Mouse (Mus musculus) liver, embryonic 14.5 days (tissue): ENCODE results near the gene Fastk. TPM values are rescaled to one million over a fixed set of nuclear protein-coding genes. Genes with fewer than 3 reads are reported as not detected.
A peak's percentile ranks its signal among the peaks of the same experiment; 100 is the strongest.

Source experiments
- ATAC-seq: fragments of 200-750 bp; cut with Nextera tagmentation; 2 replicates; pipeline ENCODE4 v1.8.0; 2017; ENCODE audit warnings: moderate number of reproducible peaks, mild to moderate bottlenecking, moderate library complexity; ENCODE audit not compliant: insufficient read depth
- DNase-seq, 3 experiments: peaks; one replicate each; pipeline ENCODE4 v3.0.0-alpha.2; 2012 to 2013; ENCODE audit warnings: low read depth in 3 of 3, low spot score in 3 of 3
- H3K27ac ChIP-seq: fragments of 300-500 bp; sonication (generic); 2 replicates; pipeline ENCODE4 v1.5.1; 2014; ENCODE audit warnings: moderate library complexity, mild to moderate bottlenecking, control low read depth, inconsistent platforms
- H3K27me3 ChIP-seq: fragments of 300-500 bp; sonication (generic); 2 replicates; pipeline ENCODE4 v1.6.1; 2014; ENCODE audit warnings: mild to moderate bottlenecking, low read length, moderate library complexity; ENCODE audit not compliant: control insufficient read depth, insufficient read depth
- H3K36me3 ChIP-seq: fragments of 300-500 bp; sonication (generic); replicated peaks from 2 replicates; pipeline ENCODE4 v1.6.1; 2014; ENCODE audit warnings: low read depth; ENCODE audit not compliant: control insufficient read depth, insufficient read depth
- H3K4me1 ChIP-seq, 2 experiments: fragments of 200-500 bp in 1 of 2; fragments of 300-500 bp in 1 of 2; sonication (generic) in 1 of 2; replicated peaks; 2 replicates each; pipeline ENCODE4 v1.6.1; 2012 to 2014; ENCODE audit warnings: antibody characterized with exemption in 1 of 2, inconsistent platforms in 1 of 2, low read length in 1 of 2; ENCODE audit not compliant: control insufficient read depth in 2 of 2, insufficient read depth in 2 of 2
- H3K4me2 ChIP-seq: fragments of 300-500 bp; sonication (generic); 2 replicates; pipeline ENCODE4 v1.6.1; 2014; ENCODE audit warnings: low read depth, mild to moderate bottlenecking, control low read depth, moderate library complexity
- H3K4me3 ChIP-seq, 2 experiments: fragments of 200-500 bp in 1 of 2; fragments of 300-500 bp in 1 of 2; sonication (generic) in 1 of 2; 2 replicates each; pipeline ENCODE4 v1.5.1; 2012 to 2014; ENCODE audit warnings: low read depth in 2 of 2, low read length in 2 of 2, mild to moderate bottlenecking in 2 of 2, control low read depth in 1 of 2, inconsistent platforms in 1 of 2, moderate library complexity in 1 of 2; ENCODE audit not compliant: insufficient read depth in 1 of 2
- H3K9ac ChIP-seq: fragments of 300-500 bp; sonication (generic); replicated peaks from 2 replicates; pipeline ENCODE4 v1.6.1; 2014; ENCODE audit warnings: mild to moderate bottlenecking, control low read depth, moderate library complexity
- H3K9me3 ChIP-seq: fragments of 300-500 bp; sonication (generic); 2 replicates; pipeline ENCODE4 v1.6.1; 2016; ENCODE audit warnings: low read length, mixed read lengths; ENCODE audit not compliant: control insufficient read depth
- CTCF ChIP-seq: IDR thresholded peaks from 2 replicates; pipeline ENCODE4 v1.5.1; 2016; ENCODE audit warnings: antibody characterized with exemption, low read depth, control low read depth
- EP300 ChIP-seq: IDR thresholded peaks from 2 replicates; pipeline ENCODE4 v1.6.1; 2016; ENCODE audit warnings: antibody characterized with exemption, low read depth
- WGBS: fragments of 180-500 bp; shearing (Covaris S2); extraction: QIAGEN DNeasy Blood & Tissue Kit; methylation state at CpG from one replicate; pipeline ENCODE4 v1.1.7; 2014; ENCODE audit not compliant: insufficient replicate concordance; 5-methylcytosine and 5-hydroxymethylcytosine counted together
- polyA plus RNA-seq, 2 experiments: library from polyadenylated mRNA; depleted of rRNA in 1 of 2; stranded (reverse) in 1 of 2; unstranded in 1 of 2; fragments of >200 nt; fragmentation: Nextera tagmentation in 1 of 2; extraction: Ambion mirVana in 1 of 2; gene quantifications; 2 replicates each; pipeline versions ENCODE4 v1.2.1 to v1.2.3; 2012 to 2014

Fastk gene
- polyA plus RNA-seq, 2 experiments = 40.8 to 59.9 TPM

GRCm38 (mm10) chr5:24442029-24442428 is 3.1 kb downstream of the Fastk start:
- DNase-seq (no peak), ATAC-seq (no peak)
- Histone ChIP-seq H3K4me1 (peaks cover 8% of the 10 kb centered on the region in 2 experiments), H3K9ac (no peak overlapping the region), H3K4me2 (no peak overlapping the region), H3K4me3 (no peak overlapping the region), H3K36me3 (peaks cover 12% of the 10 kb centered on the region), H3K9me3 (no peaks in the 10 kb centered on the region), H3K27ac (no peak overlapping the region), H3K27me3 (no peaks in the 10 kb centered on the region)
- WGBS = 74% methylated on average over 9 of the region's 9 CpGs
- TF ChIP-seq EP300 = no peak
- TF ChIP-seq CTCF = no peak

- H3K9me3 ChIP-seq = no peaks in the 10 kb centered on the region
- no peak overlapping the region for H3K9ac ChIP-seq
- ATAC-seq = no peak
- H3K4me1 ChIP-seq = peaks cover 6 to 8% of the 10 kb centered on the region in 2 experiments; a peak in 3 of 4 replicates
- DNase-seq = no peak
- no peak overlapping the region for H3K4me3 ChIP-seq
- no peaks in the 10 kb centered on the region for H3K27me3 ChIP-seq
- peaks cover 12% of the 10 kb centered on the region for H3K36me3 ChIP-seq
- 83% methylated on average over 8 of the region's 8 CpGs for WGBS
- no peak overlapping the region for H3K4me2 ChIP-seq
- no peak overlapping the region for H3K27ac ChIP-seq
- TF ChIP-seq EP300 = no peak
- no peak for TF ChIP-seq CTCF
Measured at GRCm38 (mm10) chr5:24441187-24441586, 3.9 kb downstream of the Fastk start.

DNA sequence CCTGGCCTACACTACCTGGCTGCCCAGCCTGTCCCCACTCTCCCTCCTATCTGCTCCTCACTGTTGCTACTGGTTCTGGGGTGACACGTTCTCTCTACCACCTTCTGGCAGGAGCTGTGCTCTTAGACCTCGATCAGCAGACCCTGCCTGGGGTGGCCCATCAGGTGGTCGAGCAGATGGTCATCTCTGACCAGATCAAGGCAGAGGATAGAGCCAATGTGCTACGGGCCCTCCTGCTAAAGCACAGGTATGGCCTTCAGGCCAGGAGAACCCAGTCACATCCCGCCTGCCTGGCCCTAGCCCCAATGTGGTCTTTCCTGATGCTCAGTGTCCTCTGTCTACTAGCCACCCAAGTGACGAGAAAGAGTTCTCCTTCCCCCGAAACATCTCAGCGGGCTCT is 11.1 kb downstream of the Fastk start:
- Histone ChIP-seq H3K27ac (no peak overlapping the region), H3K9me3 (no peaks in the 10 kb centered on the region), H3K4me1 (no peaks in the 10 kb centered on the region), H3K4me2 (no peak overlapping the region), H3K36me3 (peaks cover 2% of the 10 kb centered on the region), H3K27me3 (no peaks in the 10 kb centered on the region), H3K9ac (no peak overlapping the region), H3K4me3 (no peak overlapping the region)
- DNase-seq (no peak), ATAC-seq (no peak)
- no peak for TF ChIP-seq CTCF
- no peak for TF ChIP-seq EP300
- 76% methylated on average over 8 of the region's 8 CpGs for WGBS

- peak overlapping the region; percentile 22 to 32; a peak in 3 of 4 replicates for H3K4me3 ChIP-seq
- peak overlapping the region; percentile 41 for H3K4me2 ChIP-seq
- H3K36me3 ChIP-seq = no peaks in the 10 kb centered on the region; the same call in none of the 2 replicates
- TF ChIP-seq EP300 (no peak), CTCF (no peak)
- 36% methylated on average over 9 of the region's 9 CpGs for WGBS
- DNase-seq (no peak), ATAC-seq (no peak)
- H3K27ac ChIP-seq = no peak overlapping the region
- no peaks in the 10 kb centered on the region for H3K27me3 ChIP-seq
- no peak overlapping the region for H3K9ac ChIP-seq
- no peaks in the 10 kb centered on the region for H3K9me3 ChIP-seq
- peaks cover 18 to 25% of the 10 kb centered on the region in 2 experiments for H3K4me1 ChIP-seq
Measured at GRCm38 (mm10) chr5:24428596-24428995, 16.5 kb downstream of the Fastk start.

DNA sequence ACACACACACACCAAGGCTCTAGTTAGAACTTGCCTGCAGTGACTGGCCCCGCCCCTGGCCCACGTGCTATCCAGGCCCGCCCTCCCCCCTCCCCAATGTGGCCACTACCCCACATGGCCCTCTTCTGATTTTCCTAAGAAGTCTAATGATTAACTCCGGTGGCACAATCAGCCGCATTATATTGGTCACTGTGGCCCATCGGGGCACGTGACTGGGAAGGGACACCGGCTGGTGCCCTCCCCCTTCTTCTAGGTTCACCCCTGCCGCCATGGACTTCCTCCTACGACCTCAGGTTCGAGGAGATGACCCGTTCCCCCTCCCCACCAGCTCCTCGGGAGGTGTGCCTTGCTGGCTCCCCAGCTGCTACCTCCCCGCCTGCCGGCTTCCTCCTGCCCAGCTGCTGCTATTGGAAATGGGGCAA is 17.1 kb downstream of the Fastk start:
- Histone ChIP-seq H3K36me3 (no peaks in the 10 kb centered on the region; the same call in none of the 2 replicates), H3K9ac (no peak overlapping the region), H3K4me2 (peak overlapping the region; percentile 41), H3K4me3 (peak overlapping the region; percentile 22 to 32), H3K4me1 (peaks cover 18 to 25% of the 10 kb centered on the region in 2 experiments), H3K27me3 (no peaks in the 10 kb centered on the region), H3K9me3 (no peaks in the 10 kb centered on the region), H3K27ac (no peak overlapping the region)
- no peak for ATAC-seq
- DNase-seq = no peak
- TF ChIP-seq EP300 (no peak), CTCF (no peak)
- WGBS = 15% methylated on average over 15 of the region's 15 CpGs
